Mouse (Mus musculus): ENCODE results near the gene Mlf1. TPM values are rescaled to one million over a fixed set of nuclear protein-coding genes. Genes with fewer than 3 reads are reported as not detected.

The Mlf1 gene
- total RNA-seq, 1 experiment from 2014 or later = 7.6 TPM

- no peak for DNase-seq
Observed at GRCm38 (mm10) chr3:67447143-67447542, 73.2 kb downstream of the Mlf1 start.

Other genes with a start within 250 kb of the Mlf1 start
- not detected in 2 replicates for gene Gm17402, start 1.1 kb downstream of the Mlf1 start, total RNA-seq (2021)
- 123 and 133 TPM in 2 replicates for gene Gfm1, start 56.0 kb downstream of the Mlf1 start, total RNA-seq (2021)
- 16.7 and 16.8 TPM in 2 replicates for gene Lxn, start 89.8 kb downstream of the Mlf1 start, total RNA-seq (2021)
- gene Rarres1, start 141.4 kb downstream of the Mlf1 start, total RNA-seq (2021) = 1.0 and 1.5 TPM in 2 replicates
- 60.4 and 63.9 TPM in 2 replicates for gene Mfsd1, start 208.6 kb downstream of the Mlf1 start, total RNA-seq (2021)